Mouse (Mus musculus) C2C12 (cell line): ENCODE measurements around the gene Son. TPM values are rescaled to one million over a fixed set of nuclear protein-coding genes. Genes with fewer than 3 reads are reported as not detected.

Experiments used
- H3K27me3 ChIP-seq: one replicate; pipeline ENCODE4 v1.6.1; 2011; ENCODE audit not compliant: control insufficient read depth, insufficient read depth, insufficient read length
- H3K36me3 ChIP-seq: one replicate; pipeline ENCODE4 v1.6.1; 2011; ENCODE audit not compliant: control insufficient read depth, insufficient read depth
- H3K4me3 ChIP-seq: one replicate; pipeline ENCODE4 v1.5.1; 2011; ENCODE audit warnings: mild to moderate bottlenecking, control low read depth; ENCODE audit not compliant: poor library complexity, insufficient read depth, severe bottlenecking
- H3K79me2 ChIP-seq: one replicate; pipeline ENCODE4 v1.6.1; 2011; ENCODE audit not compliant: control insufficient read depth, insufficient read depth
- H3K79me3 ChIP-seq: one replicate; pipeline ENCODE4 v1.6.1; 2011; ENCODE audit warnings: low read depth, control low read depth
- H3ac ChIP-seq: one replicate; pipeline ENCODE3; 2011; ENCODE audit warnings: low read depth; ENCODE audit not compliant: control insufficient read depth, insufficient read length
- CEBPB ChIP-seq: IDR thresholded peaks from one replicate; pipeline ENCODE4 v1.6.1; 2011; ENCODE audit warnings: low read depth, mild to moderate bottlenecking, control low read depth, moderate library complexity
- CTCF ChIP-seq: IDR thresholded peaks from one replicate; pipeline ENCODE4 v1.5.1; 2011; ENCODE audit not compliant: control insufficient read depth, insufficient read depth, insufficient read length
- FOSL1 ChIP-seq: IDR thresholded peaks from one replicate; pipeline ENCODE4 v1.8.0; 2011; ENCODE audit warnings: mild to moderate bottlenecking, low read length; ENCODE audit not compliant: poor library complexity, insufficient read depth, severe bottlenecking
- MAX ChIP-seq: IDR thresholded peaks from one replicate; pipeline ENCODE4 v1.6.1; 2011; ENCODE audit warnings: mild to moderate bottlenecking, control low read depth
- MYOD1 ChIP-seq: IDR thresholded peaks from one replicate; pipeline ENCODE4 v1.6.1; 2011; ENCODE audit warnings: low read depth; ENCODE audit not compliant: control insufficient read depth, insufficient read length
- MYOG ChIP-seq: IDR thresholded peaks from one replicate; pipeline ENCODE4 v1.6.1; 2011; ENCODE audit not compliant: control insufficient read depth, insufficient read length; ENCODE audit errors: extremely low read depth
- USF1 ChIP-seq: IDR thresholded peaks from one replicate; pipeline ENCODE4 v1.6.1; 2011; ENCODE audit warnings: low read depth, mild to moderate bottlenecking, control low read depth, moderate library complexity
- polyA plus RNA-seq: library from polyadenylated mRNA; unstranded; fragments of >200 nt; fragmentation: generic; extraction: Trizol; gene quantifications from one replicate; pipeline ENCODE4 v1.2.1, GENCODE M21; 2012; ENCODE audit warnings: missing spikeins

Gene Son
- polyA plus RNA-seq, 1 experiment = 53.5 TPM

GRCm38 (mm10) chr16:91630584-91630983 is 16.7 kb upstream of the Son start:
- TF ChIP-seq MYOG (no peak), CTCF (no peak), FOSL1 (no peak), MYOD1 (no peak), MAX (no peak), USF1 (no peak), CEBPB (no peak)
- H3K36me3 ChIP-seq = peaks cover 61% of the 10 kb centered on the region
- no peaks in the 10 kb centered on the region for H3K27me3 ChIP-seq
- H3K4me3 ChIP-seq = no peak overlapping the region
- H3K79me2 ChIP-seq = no peaks in the 10 kb centered on the region
- no peak overlapping the region for H3ac ChIP-seq
- H3K79me3 ChIP-seq = no peaks in the 10 kb centered on the region

- Histone ChIP-seq H3ac (no peak overlapping the region), H3K36me3 (peaks cover 65% of the 10 kb centered on the region), H3K27me3 (no peaks in the 10 kb centered on the region), H3K79me2 (no peaks in the 10 kb centered on the region), H3K79me3 (no peaks in the 10 kb centered on the region), H3K4me3 (no peak overlapping the region)
- TF ChIP-seq MYOD1 = no peak
- TF ChIP-seq CEBPB = no peak
Observed at GRCm38 (mm10) chr16:91632439-91632838, 14.9 kb upstream of the Son start.

GRCm38 (mm10) chr16:91632940-91633339 is 14.4 kb upstream of the Son start:
- H3K79me2 ChIP-seq = no peaks in the 10 kb centered on the region
- no peaks in the 10 kb centered on the region for H3K27me3 ChIP-seq
- H3K4me3 ChIP-seq = no peak overlapping the region
- H3K36me3 ChIP-seq = peaks cover 65% of the 10 kb centered on the region
- TF ChIP-seq MAX (no peak), MYOD1 (no peak), FOSL1 (no peak), CTCF (no peak), USF1 (no peak), MYOG (no peak), CEBPB (no peak)
- no peaks in the 10 kb centered on the region for H3K79me3 ChIP-seq
- H3ac ChIP-seq = no peak overlapping the region

DNA sequence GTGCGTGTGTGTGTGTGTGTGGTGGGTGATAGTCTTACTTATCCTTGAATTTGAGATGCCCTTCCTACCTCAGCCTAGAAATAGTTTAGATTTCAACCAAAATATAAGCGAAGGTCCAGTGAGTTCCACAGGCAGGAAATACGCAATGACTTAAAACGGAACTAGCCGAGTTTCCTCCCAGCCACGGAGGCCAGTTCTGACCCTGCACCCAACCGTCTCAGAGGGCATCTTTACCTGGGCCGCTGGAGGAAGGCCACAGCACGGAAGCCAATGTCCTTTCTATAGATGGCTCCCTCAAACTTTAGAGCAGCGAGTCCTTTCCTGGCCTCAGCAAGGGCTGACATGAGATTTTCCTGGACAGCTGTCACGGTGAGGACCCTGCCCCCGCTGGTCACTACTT is 13.7 kb upstream of the Son start:
- H3K27me3 ChIP-seq = no peaks in the 10 kb centered on the region
- no peak overlapping the region for H3K4me3 ChIP-seq
- peaks cover 67% of the 10 kb centered on the region for H3K36me3 ChIP-seq
- TF ChIP-seq CTCF (no peak), USF1 (no peak), CEBPB (no peak), FOSL1 (no peak), MAX (no peak), MYOD1 (no peak), MYOG (no peak)
- no peak overlapping the region for H3ac ChIP-seq
- no peaks in the 10 kb centered on the region for H3K79me3 ChIP-seq
- H3K79me2 ChIP-seq = no peaks in the 10 kb centered on the region

DNA sequence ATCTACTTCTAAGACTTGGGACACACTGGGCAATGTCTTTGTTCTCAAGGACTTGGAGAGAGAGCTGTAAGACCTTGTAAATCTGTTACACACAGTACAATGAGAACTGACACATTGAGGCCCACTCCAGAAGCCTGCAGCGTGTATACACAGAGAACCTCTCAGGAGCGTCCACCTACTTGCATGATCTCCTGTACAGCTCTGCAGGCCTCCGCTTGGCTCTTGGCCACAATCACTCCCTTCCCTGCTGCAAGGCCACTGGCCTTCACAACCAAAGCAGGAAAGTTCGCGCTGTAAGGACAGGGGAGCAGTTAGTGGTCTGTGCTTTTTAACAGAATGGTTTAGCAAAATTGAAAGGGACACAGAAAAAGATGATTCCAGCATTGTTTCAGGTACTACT is 8.1 kb upstream of the Son start:
- no peak for TF ChIP-seq CEBPB
- no peak for TF ChIP-seq MYOD1
- no peak for TF ChIP-seq MAX
- no peak for TF ChIP-seq MYOG
- no peak for TF ChIP-seq CTCF
- TF ChIP-seq FOSL1 = no peak
- no peak for TF ChIP-seq USF1
- Histone ChIP-seq H3K79me3 (peaks cover 16% of the 10 kb centered on the region), H3K36me3 (peaks cover 84% of the 10 kb centered on the region), H3K79me2 (peaks cover 20% of the 10 kb centered on the region), H3K27me3 (no peaks in the 10 kb centered on the region), H3K4me3 (no peak overlapping the region), H3ac (no peak overlapping the region)

GRCm38 (mm10) chr16:91639636-91640035 is 7.7 kb upstream of the Son start:
- H3K36me3 ChIP-seq = peaks cover 85% of the 10 kb centered on the region
- H3K4me3 ChIP-seq = no peak overlapping the region
- H3K79me3 ChIP-seq = peaks cover 21% of the 10 kb centered on the region
- no peak overlapping the region for H3ac ChIP-seq
- no peaks in the 10 kb centered on the region for H3K27me3 ChIP-seq
- H3K79me2 ChIP-seq = peaks cover 25% of the 10 kb centered on the region
- no peak for TF ChIP-seq FOSL1
- no peak for TF ChIP-seq USF1
- TF ChIP-seq MYOD1 = no peak
- no peak for TF ChIP-seq MAX
- no peak for TF ChIP-seq MYOG
- TF ChIP-seq CTCF = no peak
- TF ChIP-seq CEBPB = no peak

GRCm38 (mm10) chr16:91640171-91640570 is 7.1 kb upstream of the Son start:
- TF ChIP-seq CTCF (no peak), CEBPB (no peak), MAX (no peak), FOSL1 (no peak), MYOD1 (no peak), USF1 (no peak), MYOG (no peak)
- peaks cover 79% of the 10 kb centered on the region for H3K36me3 ChIP-seq

More at GRCm38 (mm10) chr16:91640171-91640570, 7.1 kb upstream of the Son start:
- Histone ChIP-seq H3K79me2 (peaks cover 30% of the 10 kb centered on the region), H3K27me3 (no peaks in the 10 kb centered on the region), H3K79me3 (peaks cover 26% of the 10 kb centered on the region), H3ac (no peak overlapping the region), H3K4me3 (no peak overlapping the region)
